In genomic region chr13:43903391-43903790, GRCm38 (mm10) we compare ENCODE assay signal across 8 mouse cellular contexts.
DNase-seq lines count a peak whose midpoint lies in the region; ATAC-seq lines count a peak whose summit lies in the region.

No protein-coding gene starts in this region.

- no peak overlapping the region for H3K9ac ChIP-seq in kidney, embryonic 16.5 days (replicated peaks; ENCODE audit: low read length)

- H3K27ac ChIP-seq in kidney, embryonic 16.5 days (ENCODE audit: low read length) = no peak overlapping the region

- H3K4me3 ChIP-seq in kidney, embryonic 16.5 days (ENCODE audit: low read length) = no peak overlapping the region

- H3K36me3 ChIP-seq in kidney, embryonic 16.5 days (ENCODE audit: insufficient read depth, low read length) = no peaks in the 10 kb centered on the region

- peaks cover 3% of the 10 kb centered on the region; the same call in 1 of the 2 replicates for H3K27me3 ChIP-seq in kidney, embryonic 16.5 days (ENCODE audit: insufficient read depth, low read length)

- no peaks in the 10 kb centered on the region for H3K9me3 ChIP-seq in kidney, embryonic 16.5 days (ENCODE audit: low read length)

- H3K4me2 ChIP-seq in kidney, embryonic 16.5 days (replicated peaks; ENCODE audit: low read depth, low read length) = no peak overlapping the region

- DNase-seq in kidney, adult 18-20 months = peak; percentile 16
- DNase-seq in adrenal gland, postnatal 14 days = peak; percentile 87
- DNase-seq in gonadal fat pad, adult 2 months (ENCODE audit: low read depth) = peak; percentile 34
- DNase-seq in layer of hippocampus, adult 9-11 months = peak; percentile 64
- no peak for DNase-seq in T-cell, adult 2 months (ENCODE audit: low spot score)

- peaks cover 22% of the 10 kb centered on the region for H3K4me1 ChIP-seq in kidney, embryonic 16.5 days (ENCODE audit: insufficient read depth, low read length)

- no peak for ATAC-seq in kidney, embryonic 16.5 days (ENCODE audit: low FRiP score, low TSS enrichment)
- no peak for ATAC-seq in inflammation-experienced regulatory T-cells, adult 6 months
- ATAC-seq in megakaryocyte, adult 5-6 weeks (ENCODE audit: poor library complexity, severe bottlenecking) = no peak
